Mouse (Mus musculus): ENCODE measurements around the gene Slc27a5. TPM values are rescaled to one million over a fixed set of nuclear protein-coding genes. Genes with fewer than 3 reads are reported as not detected.

The Slc27a5 gene
- polyA plus RNA-seq, 2 experiments = 0.26 TPM; not detected in 1

DNA sequence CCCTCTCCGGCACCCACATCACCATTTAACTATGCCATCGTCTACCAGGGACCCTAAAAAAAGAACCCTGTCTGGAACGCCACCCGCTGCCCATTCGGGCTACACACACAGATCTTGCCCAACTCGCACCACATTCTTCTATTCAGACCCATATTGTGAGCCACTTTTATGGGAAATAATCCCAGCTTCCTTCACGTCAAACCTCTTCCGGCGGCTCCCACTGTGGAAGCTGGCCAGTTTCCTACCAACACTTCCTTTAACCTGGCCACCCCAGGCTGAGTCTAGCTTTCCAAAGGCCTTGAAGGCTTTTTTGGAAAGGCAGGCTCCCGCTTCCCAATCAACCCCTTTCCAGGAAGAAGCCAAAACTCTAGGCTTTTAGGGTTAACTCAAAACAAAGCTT, 8.5 kb upstream of the Slc27a5 start:
- Histone ChIP-seq H3K9me3 (ENCODE audit: control insufficient read depth, low read length) (no peaks in the 10 kb centered on the region), H3K4me2 (replicated peaks; ENCODE audit: low read depth, low read length, severe bottlenecking) (no peak overlapping the region), H3K36me3 (ENCODE audit: control insufficient read depth, insufficient read depth, low read length) (peaks cover 23% of the 10 kb centered on the region), H3K27ac (replicated peaks; ENCODE audit: low read depth, low read length) (no peak overlapping the region), H3K27me3 (ENCODE audit: control insufficient read depth, insufficient read depth, low read length) (0 out of 2 replicates have a peak, but pooled peaks cover 4% of the 10 kb centered on the region), H3K4me1 (ENCODE audit: control insufficient read depth, insufficient read depth, low read length) (peaks cover 16% of the 10 kb centered on the region), H3K4me3 (replicated peaks; ENCODE audit: low read length) (no peak overlapping the region), H3K9ac (ENCODE audit: low read depth, low read length, severe bottlenecking) (peak overlapping the region; percentile 41; the same call in 1 of the 2 replicates)
- 76% methylated on average over 10 of the region's 10 CpGs for WGBS
- ATAC-seq (ENCODE audit: low FRiP score, low read depth) (no peak), DNase-seq (ENCODE audit: low spot score) (no peak)
- no peak for TF ChIP-seq POLR2A (IDR thresholded peaks at IDR 0.05; ENCODE audit: borderline replicate concordance, extremely low read depth, insufficient read depth, insufficient read length)

DNA sequence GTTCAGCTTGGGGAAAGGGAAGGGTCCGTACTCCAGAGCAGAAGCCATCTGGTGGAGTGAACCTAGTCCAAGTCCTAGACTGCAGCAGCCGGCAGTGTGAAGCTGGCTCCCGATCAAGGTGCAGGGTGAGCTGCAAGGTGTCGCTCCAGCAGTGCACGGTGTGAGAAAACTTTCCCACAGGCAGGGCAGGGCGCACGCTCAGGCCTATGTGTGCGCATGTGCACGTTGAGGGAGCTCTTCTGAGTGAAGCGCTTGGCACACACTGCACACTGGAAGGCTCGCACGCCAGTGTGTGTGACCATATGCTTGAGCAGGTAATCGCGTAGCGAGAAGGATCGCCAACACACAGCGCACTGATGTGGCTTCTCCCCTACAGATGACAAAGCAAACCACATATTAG, 8.0 kb upstream of the Slc27a5 start:
- no peak for TF ChIP-seq POLR2A (IDR thresholded peaks at IDR 0.05; ENCODE audit: borderline replicate concordance, extremely low read depth, insufficient read depth, insufficient read length)
- no peaks in the 10 kb centered on the region for H3K9me3 ChIP-seq (ENCODE audit: control insufficient read depth, low read length)

GRCm38 (mm10) chr7:13003380-13003779, 5.4 kb upstream of the Slc27a5 start:
- Histone ChIP-seq H3K4me1 (ENCODE audit: control insufficient read depth, insufficient read depth, low read length) (peaks cover 7% of the 10 kb centered on the region; the same call in 1 of the 2 replicates), H3K27ac (replicated peaks; ENCODE audit: low read depth, low read length) (no peak overlapping the region)

More for the DNA sequence above, 8.0 kb upstream of the Slc27a5 start:
- Histone ChIP-seq H3K36me3 (ENCODE audit: control insufficient read depth, insufficient read depth, low read length) (peaks cover 23% of the 10 kb centered on the region), H3K4me1 (ENCODE audit: control insufficient read depth, insufficient read depth, low read length) (peaks cover 16% of the 10 kb centered on the region), H3K27ac (replicated peaks; ENCODE audit: low read depth, low read length) (no peak overlapping the region), H3K9ac (ENCODE audit: low read depth, low read length, severe bottlenecking) (no peak overlapping the region), H3K27me3 (ENCODE audit: control insufficient read depth, insufficient read depth, low read length) (0 out of 2 replicates have a peak, but pooled peaks cover 4% of the 10 kb centered on the region), H3K4me3 (replicated peaks; ENCODE audit: low read length) (no peak overlapping the region), H3K4me2 (replicated peaks; ENCODE audit: low read depth, low read length, severe bottlenecking) (no peak overlapping the region)
- ATAC-seq (ENCODE audit: low FRiP score, low read depth) (no peak), DNase-seq (ENCODE audit: low spot score) (no peak)
- 90% methylated on average over 17 of the region's 17 CpGs for WGBS

DNA sequence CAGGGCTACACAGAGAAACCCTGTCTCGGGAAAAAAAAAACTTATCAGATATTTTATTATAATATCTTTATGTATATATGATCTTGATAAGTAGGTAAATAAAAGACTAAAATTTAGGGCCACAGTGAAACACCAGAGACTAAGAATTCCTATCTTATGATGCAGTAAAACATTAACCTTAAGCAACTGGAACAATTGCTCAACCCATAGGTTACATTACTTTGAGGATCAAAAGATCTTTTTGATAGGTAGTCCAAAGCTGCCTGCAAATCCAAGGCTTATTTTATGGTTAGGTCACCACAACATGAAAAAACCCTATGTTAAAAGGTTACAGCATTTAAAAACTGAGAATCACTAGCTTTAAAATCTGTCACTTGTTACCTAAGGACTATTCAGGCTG, 3.6 kb upstream of the Slc27a5 start:
- no peaks in the 10 kb centered on the region for H3K9me3 ChIP-seq (ENCODE audit: control insufficient read depth, low read length)
- no peak for TF ChIP-seq POLR2A (IDR thresholded peaks at IDR 0.05; ENCODE audit: borderline replicate concordance, extremely low read depth, insufficient read depth, insufficient read length)
- no peak for DNase-seq (ENCODE audit: low spot score)
- ATAC-seq (ENCODE audit: low FRiP score, low read depth) = no peak
- H3K36me3 ChIP-seq (ENCODE audit: control insufficient read depth, insufficient read depth, low read length) = peaks cover 8% of the 10 kb centered on the region
- H3K4me1 ChIP-seq (ENCODE audit: control insufficient read depth, insufficient read depth, low read length) = no peaks in the 10 kb centered on the region
- 66% methylated on average over 1 of the region's 1 CpGs for WGBS
- H3K27ac ChIP-seq (replicated peaks; ENCODE audit: low read depth, low read length) = no peak overlapping the region
- H3K9ac ChIP-seq (ENCODE audit: low read depth, low read length, severe bottlenecking) = no peak overlapping the region
- H3K4me2 ChIP-seq (replicated peaks; ENCODE audit: low read depth, low read length, severe bottlenecking) = no peak overlapping the region
- H3K27me3 ChIP-seq (ENCODE audit: control insufficient read depth, insufficient read depth, low read length) = no peaks in the 10 kb centered on the region
- no peak overlapping the region for H3K4me3 ChIP-seq (replicated peaks; ENCODE audit: low read length)

More at GRCm38 (mm10) chr7:13003380-13003779, 5.4 kb upstream of the Slc27a5 start:
- Histone ChIP-seq H3K4me3 (replicated peaks; ENCODE audit: low read length) (no peak overlapping the region), H3K36me3 (ENCODE audit: control insufficient read depth, insufficient read depth, low read length) (peaks cover 23% of the 10 kb centered on the region), H3K9me3 (ENCODE audit: control insufficient read depth, low read length) (no peaks in the 10 kb centered on the region), H3K27me3 (ENCODE audit: control insufficient read depth, insufficient read depth, low read length) (0 out of 2 replicates have a peak, but pooled peaks cover 4% of the 10 kb centered on the region), H3K9ac (ENCODE audit: low read depth, low read length, severe bottlenecking) (no peak overlapping the region), H3K4me2 (replicated peaks; ENCODE audit: low read depth, low read length, severe bottlenecking) (no peak overlapping the region)
- WGBS = 74% methylated on average over 5 of the region's 5 CpGs
- DNase-seq (ENCODE audit: low spot score) = no peak
- no peak for TF ChIP-seq POLR2A (IDR thresholded peaks at IDR 0.05; ENCODE audit: borderline replicate concordance, extremely low read depth, insufficient read depth, insufficient read length)
- ATAC-seq (ENCODE audit: low FRiP score, low read depth) = no peak

- ATAC-seq (ENCODE audit: low FRiP score, low read depth) (no peak), DNase-seq (ENCODE audit: low spot score) (no peak)
- H3K27me3 ChIP-seq (ENCODE audit: control insufficient read depth, insufficient read depth, low read length) = no peaks in the 10 kb centered on the region
- no peaks in the 10 kb centered on the region for H3K9me3 ChIP-seq (ENCODE audit: control insufficient read depth, low read length)
- H3K4me1 ChIP-seq (ENCODE audit: control insufficient read depth, insufficient read depth, low read length) = no peaks in the 10 kb centered on the region
- no peaks in the 10 kb centered on the region for H3K36me3 ChIP-seq (ENCODE audit: control insufficient read depth, insufficient read depth, low read length)
- no peak within 1 kb of the TSS for H3K4me2 ChIP-seq (replicated peaks; ENCODE audit: low read depth, low read length, severe bottlenecking)
- no peak within 1 kb of the TSS for H3K4me3 ChIP-seq (replicated peaks; ENCODE audit: low read length)
- H3K27ac ChIP-seq (replicated peaks; ENCODE audit: low read depth, low read length) = no peak within 1 kb of the TSS
- no peak within 1 kb of the TSS for H3K9ac ChIP-seq (ENCODE audit: low read depth, low read length, severe bottlenecking)
- 86% methylated on average over 3 of the region's 3 CpGs for whole genome bisulfite sequencing
- TF ChIP-seq POLR2A (IDR thresholded peaks at IDR 0.05; ENCODE audit: borderline replicate concordance, extremely low read depth, insufficient read depth, insufficient read length) = no peak
These were observed 859 bp upstream of the Slc27a5 start, which contains the start of gene Trim28 for GRCm38 (mm10) chr7:12998851-12999250. TSS of gene Trim28 (plus strand) at chr7:12999114.
